Mouse (Mus musculus) natural killer cell, adult 2 months (primary cell): ENCODE results near the gene Tubgcp3.
A peak's percentile ranks its signal among the peaks of the same experiment; 100 is the strongest.
"Not testable (repeated sequence)": the region's sequence is repeated elsewhere in the genome, so short reads cannot be mapped to it uniquely, and the experiment has no call there.

Experiments used
- DNase-seq, 2 experiments: peaks; one replicate each; pipeline ENCODE4 v3.0.0; 2022; ENCODE audit warnings: low spot score in 2 of 2

Gene Tubgcp3

DNA sequence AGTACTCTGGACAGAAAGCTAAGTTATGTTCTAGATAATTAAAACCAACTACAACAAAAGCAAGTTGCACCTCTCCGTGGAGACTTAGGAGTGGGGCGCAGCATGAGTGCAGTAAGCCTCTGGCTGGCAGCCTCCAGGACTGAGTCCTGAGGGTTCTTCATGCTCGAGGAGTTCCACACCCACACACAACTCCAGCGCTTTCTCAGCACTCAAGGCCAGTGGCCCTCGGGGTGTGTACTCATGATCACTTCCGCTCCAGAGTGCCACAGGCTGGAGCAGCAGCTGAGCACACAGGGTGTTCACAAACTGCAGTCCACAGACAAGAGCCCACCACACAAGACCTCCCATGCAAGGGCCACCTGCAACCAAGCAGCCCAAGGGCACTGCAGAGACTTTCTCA, 30.5 kb downstream of the Tubgcp3 start:
- no peak for DNase-seq

DNA sequence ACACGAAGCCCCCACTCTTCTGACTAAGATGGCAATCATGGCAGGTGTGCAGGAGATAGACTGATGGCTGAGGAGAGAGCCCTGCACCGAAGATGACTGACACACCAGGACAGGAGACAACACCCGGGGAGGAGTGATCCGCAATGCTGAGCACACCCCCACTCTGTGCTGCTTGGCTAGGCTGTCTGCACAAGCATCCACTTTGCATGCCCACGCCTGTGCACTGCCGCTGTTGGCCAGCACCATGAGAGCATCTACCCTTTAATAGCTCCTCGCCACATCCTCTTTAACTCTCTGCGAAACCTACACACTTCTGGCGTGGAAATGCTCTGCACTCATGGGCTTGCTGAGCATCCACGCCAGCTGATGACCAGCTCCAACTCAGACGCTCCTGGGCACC, 33.6 kb downstream of the Tubgcp3 start:
- no peak for DNase-seq

DNA sequence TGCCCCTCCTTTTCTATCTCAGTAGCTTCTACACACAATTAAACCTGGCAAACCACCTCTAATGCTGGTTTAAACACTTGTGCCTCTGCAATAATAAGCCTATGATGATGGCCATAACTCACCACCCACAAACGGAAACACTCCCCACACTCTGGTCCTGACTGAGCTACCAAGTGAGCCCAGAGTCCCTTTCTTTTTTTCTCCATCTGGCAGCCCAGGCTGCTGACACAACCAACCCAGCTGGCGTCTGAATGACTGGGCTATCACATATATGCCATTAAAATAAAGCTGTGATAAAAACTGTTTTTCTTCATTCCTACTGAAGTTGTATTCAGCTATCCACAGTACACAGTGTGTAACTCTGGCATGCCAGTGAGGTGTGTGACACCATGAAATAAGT, 36.7 kb downstream of the Tubgcp3 start:
- no peak for DNase-seq

DNA sequence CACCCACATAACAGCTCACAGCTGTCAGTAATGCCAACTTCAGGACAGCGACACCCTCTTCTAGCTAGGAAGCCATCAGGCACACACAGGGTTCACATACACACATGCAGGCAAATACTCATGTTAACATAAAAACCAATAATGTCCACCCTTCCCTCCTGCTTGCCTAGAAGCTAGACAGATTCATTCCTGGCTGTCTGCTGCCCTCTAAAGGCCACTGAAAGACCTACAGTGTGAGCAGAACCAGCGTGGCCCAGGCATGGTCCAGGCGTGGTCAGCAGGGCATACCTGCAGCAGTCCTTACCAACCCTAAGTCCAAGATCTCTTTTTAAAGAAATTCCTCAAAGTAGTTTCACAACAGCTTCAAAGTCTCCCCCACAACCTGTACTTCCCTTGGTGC, 43.0 kb downstream of the Tubgcp3 start:
- DNase-seq = peak in 1 of 2 experiments; percentile 6

GRCm38 (mm10) chr8:12625890-12626289, 46.2 kb downstream of the Tubgcp3 start:
- no peak for DNase-seq

GRCm38 (mm10) chr8:12621550-12622222, 50.4 kb downstream of the Tubgcp3 start:
- DNase-seq = no peak

DNA sequence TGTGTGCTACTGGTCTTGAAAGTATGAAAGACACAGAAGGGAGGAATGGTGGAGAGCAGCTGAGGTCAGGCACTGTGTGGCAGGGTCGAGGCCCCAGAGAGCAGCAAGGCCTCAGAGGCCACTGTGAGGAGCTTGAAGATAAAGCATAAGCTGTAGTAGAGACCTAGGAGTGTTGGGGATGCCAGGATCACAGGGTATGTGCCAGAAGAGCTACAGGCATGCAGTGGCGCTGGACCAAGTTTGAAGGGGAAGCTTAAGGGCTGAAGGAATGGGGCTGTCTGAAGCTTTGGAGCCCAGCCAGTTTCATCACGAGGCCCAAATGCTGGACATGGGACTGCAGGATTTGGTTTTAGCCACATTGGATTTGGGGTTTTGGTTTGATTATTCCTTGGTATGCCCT, 54.7 kb downstream of the Tubgcp3 start:
- DNase-seq = not testable (repeated sequence)

DNA sequence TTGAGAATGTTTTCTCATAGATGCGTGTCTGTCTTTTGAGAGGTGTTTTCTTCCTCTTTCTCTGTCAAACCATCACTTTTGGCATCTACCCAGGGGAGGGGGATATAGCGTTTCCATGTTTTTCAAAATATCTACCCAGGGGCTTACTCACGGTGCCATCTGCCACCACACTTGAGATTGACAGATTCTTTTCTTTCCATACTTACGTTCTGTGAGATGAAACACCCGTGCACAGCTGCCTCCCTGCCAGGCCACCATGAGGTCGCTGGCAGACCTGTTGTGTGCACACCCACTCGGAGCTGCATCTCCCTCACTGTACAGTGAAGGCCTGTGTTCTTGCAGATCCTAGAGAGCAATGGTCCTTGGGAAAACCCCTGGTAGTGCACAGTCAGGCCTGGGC, 58.8 kb downstream of the Tubgcp3 start:
- DNase-seq = no peak

GRCm38 (mm10) chr8:12609752-12610449, 62.1 kb downstream of the Tubgcp3 start:
- no peak for DNase-seq

- DNase-seq = no peak
Observed at GRCm38 (mm10) chr8:12608810-12609209, 63.2 kb downstream of the Tubgcp3 start.

DNA sequence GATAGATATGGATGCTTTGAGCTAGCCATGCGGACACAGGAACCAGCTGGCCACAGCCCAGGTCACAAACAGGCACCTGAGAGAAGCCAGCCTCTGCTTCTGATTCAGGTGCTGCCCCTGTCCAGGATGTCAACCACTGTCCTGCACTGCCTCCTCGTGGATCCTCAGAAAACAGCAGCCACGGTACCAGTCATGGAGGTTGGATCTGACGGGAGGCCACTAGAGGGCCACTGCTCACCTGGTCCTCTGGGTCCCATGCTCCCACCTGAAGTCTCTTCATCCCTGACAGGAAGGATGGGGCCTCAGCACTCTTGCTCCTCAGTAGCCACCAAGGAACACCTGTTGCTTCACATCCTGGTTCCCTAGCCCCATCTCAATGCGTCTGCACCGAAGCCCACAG, 64.8 kb downstream of the Tubgcp3 start:
- DNase-seq = peak; percentile 20 to 61

DNA sequence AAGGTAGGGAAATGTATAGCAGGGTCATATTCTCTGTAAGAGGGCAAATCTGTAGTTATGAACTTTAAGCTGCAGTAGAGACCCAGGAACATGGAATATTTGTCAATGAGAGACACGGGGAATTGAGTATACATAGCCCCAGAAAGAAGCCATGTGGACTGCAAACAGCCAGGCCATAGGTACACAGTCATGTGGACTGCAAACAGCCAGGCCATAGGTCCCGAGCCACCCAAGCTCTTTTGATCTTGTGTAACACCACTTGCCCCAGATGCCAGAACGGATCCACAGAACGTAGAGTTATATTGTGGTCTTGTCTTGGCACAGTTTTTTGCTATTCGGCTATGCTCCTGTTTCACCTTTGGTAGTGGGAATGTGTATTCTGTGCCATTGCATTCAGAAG, 88.3 kb downstream of the Tubgcp3 start:
- no peak for DNase-seq

DNA sequence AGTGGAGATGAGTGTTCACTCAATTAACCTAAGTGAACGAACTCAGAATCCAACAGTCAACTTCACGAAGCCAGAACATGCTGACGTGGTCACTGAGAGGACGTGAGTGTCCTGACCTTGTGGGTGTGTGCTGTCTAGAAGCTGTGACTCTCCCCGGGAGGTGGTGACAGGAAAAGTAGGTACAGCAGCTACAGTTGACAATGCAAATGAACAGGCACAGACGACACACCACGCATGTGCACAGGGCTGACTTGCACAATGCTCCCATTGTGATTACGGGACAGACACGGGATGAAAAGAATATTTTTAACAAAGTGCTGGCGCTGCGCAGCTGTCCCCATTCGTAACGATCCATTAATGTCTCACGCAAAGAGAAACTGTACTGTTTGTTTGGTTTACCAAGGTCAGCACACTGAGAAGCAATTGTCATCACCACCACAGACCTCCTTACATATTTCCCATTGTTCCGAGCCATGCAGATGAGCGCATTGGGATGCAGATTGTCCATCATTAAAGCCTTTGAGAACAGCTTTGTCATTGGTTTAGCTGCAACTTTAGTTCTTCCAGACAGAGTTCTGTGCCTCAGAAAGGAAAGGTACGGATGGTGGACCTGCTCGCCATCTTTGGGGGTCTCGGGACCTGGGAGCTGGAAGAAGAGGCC, 92.6 kb downstream of the Tubgcp3 start:
- not testable (repeated sequence) for DNase-seq

GRCm38 (mm10) chr8:12576739-12577138, 95.3 kb downstream of the Tubgcp3 start:
- DNase-seq = no peak

DNA sequence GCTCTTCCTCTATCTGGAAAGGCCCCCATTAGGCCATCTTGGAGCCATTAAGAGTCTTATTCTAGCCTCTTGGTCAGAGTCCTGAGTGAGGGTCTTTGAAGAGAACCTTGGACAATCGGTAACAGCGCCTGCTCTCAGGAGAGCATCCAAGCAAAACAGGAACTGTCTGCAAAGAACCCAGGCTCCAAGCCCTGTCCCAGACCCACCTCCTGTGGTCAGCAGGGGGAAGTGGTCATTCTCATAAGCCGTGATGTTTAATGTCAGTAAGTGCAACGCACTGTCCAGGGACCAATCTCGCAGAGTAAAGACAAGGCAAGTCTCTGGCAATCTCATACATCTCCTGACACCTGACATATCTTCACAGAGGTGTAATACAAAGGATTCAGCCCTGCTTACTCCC, 96.0 kb downstream of the Tubgcp3 start:
- no peak for DNase-seq

DNA sequence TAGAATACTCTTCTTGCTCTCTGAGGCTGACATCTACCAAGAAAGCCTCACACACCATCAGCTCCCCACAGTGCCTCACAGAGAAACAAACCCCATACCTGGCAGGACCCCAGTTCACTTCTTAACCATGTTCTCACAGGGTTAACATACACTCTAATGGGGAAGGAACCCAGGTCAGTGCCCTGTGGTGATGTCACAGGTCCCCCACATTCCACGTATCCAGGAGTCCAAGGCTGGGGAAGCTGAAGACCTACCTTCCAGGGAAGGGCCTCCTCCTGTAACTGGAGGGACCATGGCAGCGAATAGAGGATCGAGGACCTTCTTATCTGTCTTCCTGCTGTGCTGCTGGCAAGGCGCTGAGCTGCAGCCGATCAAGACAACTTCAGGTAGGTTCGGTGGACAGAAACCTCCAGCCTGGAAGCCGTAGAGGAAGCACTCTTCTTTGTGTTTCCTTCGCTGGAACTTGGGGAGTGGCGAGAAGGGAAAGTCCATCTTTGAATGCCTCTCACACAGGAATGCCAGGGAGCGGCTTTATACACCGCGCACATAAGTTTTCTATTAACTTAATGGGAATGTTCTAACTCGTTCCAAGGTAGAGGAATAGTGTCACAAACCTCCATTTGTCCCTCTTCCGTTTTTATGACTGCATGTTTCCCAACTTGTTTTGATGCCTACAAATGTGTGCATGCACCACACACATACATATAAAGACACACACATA, 99.1 kb downstream of the Tubgcp3 start, which contains the start of gene Spaca7:
Gene Spaca7, plus strand, starts transcription at position 216 of the 721 bp plus-strand sequence.
- no peak for DNase-seq

GRCm38 (mm10) chr8:12566509-12566908, 105.5 kb downstream of the Tubgcp3 start:
- DNase-seq = no peak

DNA sequence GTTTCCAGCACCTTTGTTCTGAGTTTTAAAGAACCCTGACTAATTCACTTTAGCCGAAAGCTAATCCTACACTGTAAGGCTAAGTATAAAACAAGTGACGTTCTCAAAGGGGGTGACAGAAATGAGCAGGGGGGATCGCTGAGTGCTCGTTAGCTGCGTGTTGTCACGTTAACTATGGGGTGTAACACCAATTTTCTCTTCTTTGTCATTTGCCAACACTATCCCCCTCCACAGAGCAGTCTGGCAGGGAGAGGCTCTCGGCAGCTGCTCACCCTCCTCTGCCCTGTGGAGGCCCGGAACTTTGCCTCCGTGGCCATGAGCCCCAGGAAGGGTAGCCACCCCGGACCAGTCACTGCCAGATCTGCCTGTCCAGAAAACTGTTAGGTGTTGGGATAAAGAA, 106.6 kb downstream of the Tubgcp3 start:
- DNase-seq = no peak

- no peak for DNase-seq
Observed at GRCm38 (mm10) chr8:12564307-12564706, 107.7 kb downstream of the Tubgcp3 start.
